Mouse (Mus musculus) olfactory bulb, adult 2 months (tissue): ENCODE data around the gene Ly86. TPM values are rescaled to one million over a fixed set of nuclear protein-coding genes. Genes with fewer than 3 reads are reported as not detected.

Source experiments
- H3K27ac ChIP-seq: fragments of 200-500 bp; 2 replicates; pipeline ENCODE4 v1.5.1; 2012; ENCODE audit warnings: low read depth, low read length; ENCODE audit not compliant: insufficient read depth
- H3K4me1 ChIP-seq: fragments of 200-500 bp; 2 replicates; pipeline ENCODE4 v1.6.1; 2012; ENCODE audit warnings: low read length; ENCODE audit not compliant: control insufficient read depth, insufficient read depth
- H3K4me3 ChIP-seq: fragments of 200-500 bp; 2 replicates; pipeline ENCODE4 v1.5.1; 2012; ENCODE audit warnings: mild to moderate bottlenecking, low read depth, low read length, moderate library complexity; ENCODE audit not compliant: insufficient read depth
- CTCF ChIP-seq: fragments of 200-500 bp; IDR thresholded peaks from 2 replicates; pipeline ENCODE4 v1.5.1; 2012; ENCODE audit warnings: low read depth, mild to moderate bottlenecking, low read length, moderate library complexity; ENCODE audit not compliant: insufficient read depth
- POLR2A ChIP-seq: fragments of 200-500 bp; IDR thresholded peaks from 2 replicates; pipeline ENCODE4 v1.6.1; 2012; ENCODE audit warnings: mild to moderate bottlenecking, low read depth, low read length, moderate library complexity; ENCODE audit not compliant: insufficient read depth
- WGBS: fragments of 180-500 bp; shearing (Covaris S2); methylation state at CpG from one replicate; pipeline ENCODE4 v1.1.7; 2018; 5-methylcytosine and 5-hydroxymethylcytosine counted together
- polyA plus RNA-seq: library from polyadenylated mRNA; stranded (reverse); fragments of >200 nt; gene quantifications from 2 replicates; pipeline ENCODE4 v1.2.4, GENCODE M21; 2012; ENCODE audit warnings: low replicate concordance; ENCODE audit not compliant: missing spikeins, insufficient read depth, insufficient read length

Gene Ly86
- polyA plus RNA-seq, 1 experiment = not detected

- no peak for TF ChIP-seq POLR2A
- TF ChIP-seq CTCF = no peak
- 28% methylated on average over 9 of the region's 9 CpGs for WGBS
- H3K27ac ChIP-seq = no peak overlapping the region
- peaks cover 4% of the 10 kb centered on the region; the same call in 1 of the 2 replicates for H3K4me1 ChIP-seq
- H3K4me3 ChIP-seq = no peak overlapping the region
Observed at GRCm38 (mm10) chr13:37388222-37389202, 43.5 kb downstream of the Ly86 start.

DNA sequence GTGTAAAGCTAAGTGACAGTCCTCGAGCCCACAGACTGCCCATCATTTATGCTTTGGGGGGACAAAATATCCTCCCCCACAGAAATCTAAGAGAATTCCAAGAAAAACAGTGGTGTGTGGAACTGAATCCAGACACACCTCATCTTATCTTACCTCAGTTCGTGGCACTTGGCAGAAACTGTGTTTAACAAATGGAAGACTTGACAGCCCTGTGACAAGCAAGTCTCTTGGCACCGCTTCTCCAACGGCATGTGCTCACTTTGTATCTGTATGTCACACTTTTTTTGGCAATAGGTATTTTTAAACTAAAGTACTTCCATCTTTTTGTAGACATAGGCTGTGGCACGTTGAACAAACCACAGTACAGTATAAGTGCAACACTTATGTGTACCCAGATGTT is 44.3 kb downstream of the Ly86 start:
- Histone ChIP-seq H3K4me1 (peaks cover 4% of the 10 kb centered on the region; the same call in 1 of the 2 replicates), H3K4me3 (no peak overlapping the region), H3K27ac (no peak overlapping the region)
- no peak for TF ChIP-seq CTCF
- 67% methylated on average over 5 of the region's 5 CpGs for WGBS

GRCm38 (mm10) chr13:37398791-37399190 is 53.8 kb downstream of the Ly86 start:
- 90% methylated on average over 4 of the region's 4 CpGs for WGBS
- H3K4me3 ChIP-seq = no peak overlapping the region
- no peak overlapping the region for H3K27ac ChIP-seq
- H3K4me1 ChIP-seq = no peaks in the 10 kb centered on the region
- no peak for TF ChIP-seq CTCF
- no peak for TF ChIP-seq POLR2A

- TF ChIP-seq CTCF = no peak
- no peak for TF ChIP-seq POLR2A
- no peaks in the 10 kb centered on the region for H3K4me1 ChIP-seq
- WGBS = 91% methylated on average over 8 of the region's 8 CpGs
- H3K27ac ChIP-seq = no peak overlapping the region
- no peak overlapping the region for H3K4me3 ChIP-seq
Observed at GRCm38 (mm10) chr13:37399340-37399739, 54.3 kb downstream of the Ly86 start.

DNA sequence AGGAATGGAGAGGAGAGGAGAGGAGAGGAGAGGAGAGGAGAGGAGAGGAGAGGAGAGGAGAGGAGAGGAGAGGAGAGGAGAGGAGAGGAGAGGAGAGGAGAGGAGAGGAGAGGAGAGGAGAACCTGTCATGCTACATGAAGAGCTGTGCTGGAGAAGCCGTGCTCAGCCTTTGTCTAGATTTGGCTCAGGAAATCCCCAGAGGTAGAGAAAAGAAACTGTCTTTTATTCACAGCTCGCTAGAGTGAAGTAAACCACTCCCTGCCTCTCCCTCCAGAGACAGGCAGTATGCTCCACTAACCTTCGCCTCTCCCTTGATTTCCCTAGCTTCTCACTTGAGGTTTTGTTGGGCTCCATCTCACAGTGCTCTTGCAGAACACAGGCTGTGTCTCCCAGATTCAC is 57.4 kb downstream of the Ly86 start:
- 50% methylated on average over 3 of the region's 3 CpGs for WGBS
- TF ChIP-seq CTCF (no peak), POLR2A (no peak)
- no peak overlapping the region for H3K27ac ChIP-seq
- H3K4me1 ChIP-seq = no peaks in the 10 kb centered on the region
- no peak overlapping the region for H3K4me3 ChIP-seq

- Histone ChIP-seq H3K4me1 (no peaks in the 10 kb centered on the region), H3K27ac (no peak overlapping the region), H3K4me3 (no peak overlapping the region)
- WGBS = 97% methylated on average over 2 of the region's 2 CpGs
- no peak for TF ChIP-seq POLR2A
- TF ChIP-seq CTCF = no peak
Observed at GRCm38 (mm10) chr13:37403708-37404107, 58.7 kb downstream of the Ly86 start.

- no peak overlapping the region for H3K27ac ChIP-seq
- TF ChIP-seq POLR2A = no peak
- no peak for TF ChIP-seq CTCF
- WGBS = 94% methylated on average over 1 of the region's 1 CpGs
- no peak overlapping the region for H3K4me3 ChIP-seq
- no peaks in the 10 kb centered on the region for H3K4me1 ChIP-seq
Observed at GRCm38 (mm10) chr13:37415696-37416095, 70.7 kb downstream of the Ly86 start.

DNA sequence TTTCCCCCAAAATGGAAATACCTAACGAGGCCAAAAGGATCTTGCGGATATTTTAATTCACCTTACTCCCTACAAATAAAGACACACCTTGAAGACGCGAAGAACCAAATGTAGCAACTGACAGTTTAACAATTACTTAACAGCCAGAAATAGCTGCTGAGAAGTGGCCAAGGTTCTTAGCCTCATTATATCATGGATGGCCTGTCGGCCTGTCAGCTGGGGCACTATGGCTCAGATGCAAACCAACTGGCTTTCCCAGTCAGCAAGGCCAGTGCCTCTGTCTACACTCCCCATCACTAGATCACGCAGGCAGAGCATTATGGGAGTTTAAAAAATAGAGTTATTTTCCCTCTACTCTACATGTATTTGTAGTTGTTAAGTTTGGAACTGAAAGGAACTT is 78.4 kb downstream of the Ly86 start:
- TF ChIP-seq POLR2A (no peak), CTCF (no peak)
- Histone ChIP-seq H3K4me1 (no peaks in the 10 kb centered on the region), H3K27ac (no peak overlapping the region), H3K4me3 (no peak overlapping the region)
- 90% methylated on average over 6 of the region's 6 CpGs for WGBS

DNA sequence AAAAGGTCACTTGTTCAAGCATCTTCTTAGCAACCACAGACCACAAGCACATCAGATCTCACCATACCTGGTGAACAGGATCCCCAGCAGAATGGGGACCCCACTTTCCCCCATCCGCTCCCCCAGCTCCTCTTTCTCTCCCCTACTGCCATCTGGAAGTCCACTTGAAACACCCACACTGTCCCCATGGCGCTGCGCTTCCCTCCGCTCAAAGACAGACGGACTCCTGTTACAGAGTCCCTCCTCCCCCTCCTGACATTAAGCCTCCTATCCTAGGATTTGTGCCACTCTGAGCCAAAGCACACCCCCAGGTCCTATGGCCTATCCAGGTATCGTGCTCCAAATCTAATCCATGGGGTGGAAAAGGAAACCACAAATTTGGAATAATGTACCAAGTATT is 79.9 kb downstream of the Ly86 start:
- Histone ChIP-seq H3K4me1 (no peaks in the 10 kb centered on the region), H3K27ac (no peak overlapping the region), H3K4me3 (no peak overlapping the region)
- 92% methylated on average over 6 of the region's 6 CpGs for WGBS
- TF ChIP-seq POLR2A (no peak), CTCF (no peak)

DNA sequence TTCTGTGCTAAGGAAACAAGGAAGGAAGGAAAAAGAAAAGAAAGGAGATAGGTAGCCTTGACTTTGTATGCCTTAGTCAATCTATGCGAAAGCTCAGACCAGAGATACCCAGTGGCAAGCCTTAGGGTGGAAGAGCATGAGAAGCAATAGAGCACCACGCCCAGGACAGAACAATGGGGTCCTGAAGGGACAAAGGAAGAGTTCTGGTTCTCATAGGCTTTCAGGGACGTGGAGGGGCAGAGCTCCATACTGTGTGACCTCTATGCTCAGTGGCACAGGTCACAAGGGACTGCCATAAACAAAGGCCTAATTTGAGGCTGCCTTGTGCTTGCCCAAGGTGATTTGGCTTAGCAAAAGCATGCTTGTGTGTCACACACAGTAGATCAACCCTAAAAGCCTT is 80.4 kb downstream of the Ly86 start:
- Histone ChIP-seq H3K4me1 (no peaks in the 10 kb centered on the region), H3K27ac (no peak overlapping the region), H3K4me3 (no peak overlapping the region)
- TF ChIP-seq POLR2A = no peak
- TF ChIP-seq CTCF = no peak
- 85% methylated on average over 3 of the region's 3 CpGs for WGBS
